Mouse (Mus musculus): ENCODE results near the gene Gna14. TPM values are rescaled to one million over a fixed set of nuclear protein-coding genes. Genes with fewer than 3 reads are reported as not detected.

The Gna14 gene
- polyA plus RNA-seq, 1 experiment from 2014 or later = 0.28 TPM

DNA sequence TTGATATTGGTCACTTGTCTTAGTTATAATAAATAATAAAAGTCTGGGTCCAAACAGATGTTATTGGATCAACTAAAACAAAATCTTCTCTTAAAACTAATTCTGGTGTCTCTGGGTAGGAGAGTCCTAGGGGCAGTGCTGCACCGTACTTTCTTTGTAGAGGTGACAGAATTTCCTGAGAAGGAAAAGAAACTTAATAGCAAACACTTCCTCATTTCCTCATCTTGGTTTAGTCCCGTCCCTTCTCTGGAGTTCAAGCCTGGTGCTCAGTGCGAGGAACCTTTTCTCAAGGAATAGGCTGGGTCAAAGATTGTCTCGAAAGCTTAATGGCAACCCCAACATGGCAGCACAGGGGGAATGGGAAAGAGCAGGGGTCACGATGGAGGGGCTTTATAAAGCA lies 7.8 kb downstream of the Gna14 start:
- Histone ChIP-seq H3K27ac (ENCODE audit: low read depth, low read length) (no peak overlapping the region), H3K9ac (ENCODE audit: low read depth, low read length) (no peak overlapping the region), H3K27me3 (ENCODE audit: control insufficient read depth, insufficient read depth, low read length) (0 out of 2 replicates have a peak, but pooled peaks cover 5% of the 10 kb centered on the region), H3K4me2 (replicated peaks; ENCODE audit: low read depth, low read length) (no peak overlapping the region), H3K4me1 (replicated peaks; ENCODE audit: control insufficient read depth, insufficient read depth, low read length) (no peaks in the 10 kb centered on the region), H3K9me3 (ENCODE audit: control insufficient read depth, low read length) (no peaks in the 10 kb centered on the region), H3K4me3 (ENCODE audit: low read depth, low read length) (no peak overlapping the region), H3K36me3 (ENCODE audit: control insufficient read depth, insufficient read depth, low read length) (no peaks in the 10 kb centered on the region)
- ATAC-seq (ENCODE audit: low FRiP score) (no peak), DNase-seq (ENCODE audit: low spot score) (no peak)
- WGBS = 91% methylated on average over 5 of the region's 5 CpGs

DNA sequence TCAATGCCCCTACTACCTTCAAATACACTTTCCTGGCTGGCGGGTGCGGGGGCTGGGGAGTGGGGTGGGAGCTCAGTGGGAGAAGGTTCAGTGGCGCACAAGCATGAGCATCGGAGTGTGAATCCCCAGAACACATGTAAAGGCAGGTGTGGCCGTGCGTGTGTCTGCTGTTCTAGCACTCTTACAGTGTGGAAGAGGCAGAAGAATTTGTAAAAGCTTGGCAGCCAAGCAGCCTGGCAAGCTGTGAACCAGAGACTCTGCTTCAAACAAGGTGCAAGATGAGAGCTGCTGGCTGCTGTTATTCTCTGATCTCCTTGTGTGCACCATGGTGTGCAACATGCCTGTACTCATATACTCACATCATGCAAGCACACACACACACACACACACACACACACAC lies 11.1 kb downstream of the Gna14 start:
- H3K27me3 ChIP-seq (ENCODE audit: control insufficient read depth, insufficient read depth, low read length) = no peaks in the 10 kb centered on the region
- H3K4me3 ChIP-seq (ENCODE audit: low read depth, low read length) = no peak overlapping the region
- 92% methylated on average over 6 of the region's 6 CpGs for WGBS
- H3K9me3 ChIP-seq (ENCODE audit: control insufficient read depth, low read length) = no peaks in the 10 kb centered on the region
- H3K4me2 ChIP-seq (replicated peaks; ENCODE audit: low read depth, low read length) = no peak overlapping the region
- H3K4me1 ChIP-seq (replicated peaks; ENCODE audit: control insufficient read depth, insufficient read depth, low read length) = no peaks in the 10 kb centered on the region
- H3K9ac ChIP-seq (ENCODE audit: low read depth, low read length) = no peak overlapping the region
- ATAC-seq (ENCODE audit: low FRiP score) = no peak
- no peak for DNase-seq (ENCODE audit: low spot score)
- no peak overlapping the region for H3K27ac ChIP-seq (ENCODE audit: low read depth, low read length)
- H3K36me3 ChIP-seq (ENCODE audit: control insufficient read depth, insufficient read depth, low read length) = no peaks in the 10 kb centered on the region

- no peaks in the 10 kb centered on the region for H3K27me3 ChIP-seq (ENCODE audit: control insufficient read depth, insufficient read depth, low read length)
- no peaks in the 10 kb centered on the region for H3K9me3 ChIP-seq (ENCODE audit: control insufficient read depth, low read length)
- no peak for DNase-seq (ENCODE audit: low spot score)
- H3K36me3 ChIP-seq (ENCODE audit: control insufficient read depth, insufficient read depth, low read length) = no peaks in the 10 kb centered on the region
- H3K4me2 ChIP-seq (replicated peaks; ENCODE audit: low read depth, low read length) = no peak overlapping the region
- H3K4me3 ChIP-seq (ENCODE audit: low read depth, low read length) = no peak overlapping the region
- no peak overlapping the region for H3K27ac ChIP-seq (ENCODE audit: low read depth, low read length)
- no peak overlapping the region for H3K9ac ChIP-seq (ENCODE audit: low read depth, low read length)
- WGBS = 87% methylated on average over 6 of the region's 6 CpGs
- no peak for ATAC-seq (ENCODE audit: low FRiP score)
- no peaks in the 10 kb centered on the region for H3K4me1 ChIP-seq (replicated peaks; ENCODE audit: control insufficient read depth, insufficient read depth, low read length)
These were observed 12.5 kb downstream of the Gna14 start for GRCm38 (mm10) chr19:16447832-16448621.

DNA sequence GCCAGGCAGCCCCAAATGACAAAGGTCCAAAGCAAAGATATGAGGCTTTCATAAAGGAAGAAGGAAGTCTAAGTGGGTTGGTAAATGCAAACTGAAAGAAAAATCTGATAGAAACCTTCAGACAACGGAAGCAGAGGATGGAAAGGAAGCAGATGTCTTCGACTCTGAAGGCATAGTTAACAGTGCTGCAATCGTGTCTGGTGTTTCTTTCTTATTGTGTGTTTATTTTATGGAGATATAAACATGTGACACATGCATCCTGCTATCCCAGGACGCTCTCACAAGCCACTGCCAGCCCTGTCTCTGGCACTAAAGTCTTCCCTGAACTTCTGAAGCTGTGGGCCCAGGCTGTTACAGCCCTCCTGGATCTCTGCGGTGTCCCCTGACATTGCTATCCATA lies 13.2 kb downstream of the Gna14 start:
- Histone ChIP-seq H3K27ac (ENCODE audit: low read depth, low read length) (no peak overlapping the region), H3K9ac (ENCODE audit: low read depth, low read length) (no peak overlapping the region), H3K4me3 (ENCODE audit: low read depth, low read length) (no peak overlapping the region), H3K27me3 (ENCODE audit: control insufficient read depth, insufficient read depth, low read length) (no peaks in the 10 kb centered on the region), H3K9me3 (ENCODE audit: control insufficient read depth, low read length) (no peaks in the 10 kb centered on the region), H3K4me1 (replicated peaks; ENCODE audit: control insufficient read depth, insufficient read depth, low read length) (no peaks in the 10 kb centered on the region), H3K4me2 (replicated peaks; ENCODE audit: low read depth, low read length) (no peak overlapping the region), H3K36me3 (ENCODE audit: control insufficient read depth, insufficient read depth, low read length) (no peaks in the 10 kb centered on the region)
- no peak for ATAC-seq (ENCODE audit: low FRiP score)
- WGBS = 87% methylated on average over 5 of the region's 5 CpGs
- DNase-seq (ENCODE audit: low spot score) = no peak

GRCm38 (mm10) chr19:16450824-16451223 lies 15.3 kb downstream of the Gna14 start:
- no peak for ATAC-seq (ENCODE audit: low FRiP score)
- Histone ChIP-seq H3K27me3 (ENCODE audit: control insufficient read depth, insufficient read depth, low read length) (no peaks in the 10 kb centered on the region), H3K27ac (ENCODE audit: low read depth, low read length) (no peak overlapping the region), H3K4me1 (replicated peaks; ENCODE audit: control insufficient read depth, insufficient read depth, low read length) (no peaks in the 10 kb centered on the region), H3K4me2 (replicated peaks; ENCODE audit: low read depth, low read length) (no peak overlapping the region), H3K4me3 (ENCODE audit: low read depth, low read length) (no peak overlapping the region), H3K9ac (ENCODE audit: low read depth, low read length) (no peak overlapping the region), H3K9me3 (ENCODE audit: control insufficient read depth, low read length) (no peaks in the 10 kb centered on the region), H3K36me3 (ENCODE audit: control insufficient read depth, insufficient read depth, low read length) (no peaks in the 10 kb centered on the region)
- no peak for DNase-seq (ENCODE audit: low spot score)
- 70% methylated on average over 3 of the region's 3 CpGs for WGBS

GRCm38 (mm10) chr19:16456181-16456580 lies 20.6 kb downstream of the Gna14 start:
- H3K27me3 ChIP-seq (ENCODE audit: control insufficient read depth, insufficient read depth, low read length) = no peaks in the 10 kb centered on the region
- H3K9me3 ChIP-seq (ENCODE audit: control insufficient read depth, low read length) = no peaks in the 10 kb centered on the region
- no peaks in the 10 kb centered on the region for H3K36me3 ChIP-seq (ENCODE audit: control insufficient read depth, insufficient read depth, low read length)
- WGBS = 77% methylated on average over 2 of the region's 2 CpGs
- no peak overlapping the region for H3K4me2 ChIP-seq (replicated peaks; ENCODE audit: low read depth, low read length)
- no peak for DNase-seq (ENCODE audit: low spot score)
- H3K9ac ChIP-seq (ENCODE audit: low read depth, low read length) = no peak overlapping the region
- ATAC-seq (ENCODE audit: low FRiP score) = no peak
- H3K27ac ChIP-seq (ENCODE audit: low read depth, low read length) = no peak overlapping the region
- no peak overlapping the region for H3K4me3 ChIP-seq (ENCODE audit: low read depth, low read length)
- no peaks in the 10 kb centered on the region for H3K4me1 ChIP-seq (replicated peaks; ENCODE audit: control insufficient read depth, insufficient read depth, low read length)

DNA sequence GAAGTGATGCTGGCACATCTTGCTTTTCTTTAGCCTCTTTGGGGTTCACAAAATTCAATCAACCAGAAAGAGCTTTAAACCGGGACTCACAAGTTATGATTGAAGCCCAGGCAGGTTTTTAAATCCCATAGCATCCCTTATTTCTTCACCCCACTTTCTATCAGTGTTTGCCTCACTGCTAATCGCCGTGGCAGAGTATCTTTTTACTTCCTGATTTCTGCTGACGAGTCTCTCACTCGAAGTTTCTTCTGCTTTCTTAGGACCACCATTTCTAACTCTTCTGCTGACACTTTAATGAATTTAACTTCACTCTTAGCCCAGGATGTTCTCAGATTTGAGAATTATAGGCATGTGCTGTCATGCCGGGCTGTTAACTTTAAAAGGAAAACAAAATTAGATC lies 21.6 kb downstream of the Gna14 start:
- H3K36me3 ChIP-seq (ENCODE audit: control insufficient read depth, insufficient read depth, low read length) = no peaks in the 10 kb centered on the region
- H3K9ac ChIP-seq (ENCODE audit: low read depth, low read length) = no peak overlapping the region
- H3K4me1 ChIP-seq (replicated peaks; ENCODE audit: control insufficient read depth, insufficient read depth, low read length) = no peaks in the 10 kb centered on the region
- H3K4me3 ChIP-seq (ENCODE audit: low read depth, low read length) = no peak overlapping the region
- WGBS = 89% methylated on average over 6 of the region's 6 CpGs
- no peaks in the 10 kb centered on the region for H3K27me3 ChIP-seq (ENCODE audit: control insufficient read depth, insufficient read depth, low read length)
- no peak overlapping the region for H3K27ac ChIP-seq (ENCODE audit: low read depth, low read length)
- no peak for ATAC-seq (ENCODE audit: low FRiP score)
- H3K9me3 ChIP-seq (ENCODE audit: control insufficient read depth, low read length) = no peaks in the 10 kb centered on the region
- H3K4me2 ChIP-seq (replicated peaks; ENCODE audit: low read depth, low read length) = no peak overlapping the region
- DNase-seq (ENCODE audit: low spot score) = no peak

DNA sequence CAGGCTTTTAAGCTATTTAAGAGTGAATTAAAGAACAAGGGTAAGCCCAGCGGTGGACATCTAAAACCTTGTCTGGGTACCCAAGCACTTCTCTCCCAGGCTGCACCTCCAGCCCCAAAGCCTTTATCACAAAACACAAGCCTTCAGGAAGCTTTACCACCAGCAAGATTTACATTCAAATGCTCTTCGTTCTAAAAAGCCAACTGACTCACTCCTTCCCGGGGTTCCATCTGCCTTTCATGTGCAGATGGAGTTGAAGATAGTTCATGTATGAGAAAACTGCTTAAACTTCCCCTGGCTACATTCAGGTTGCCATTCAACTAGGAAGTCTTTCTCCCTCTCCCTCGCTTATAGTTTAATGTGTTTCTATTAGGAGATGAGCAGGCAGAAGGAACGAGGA lies 23.8 kb downstream of the Gna14 start:
- Histone ChIP-seq H3K4me3 (ENCODE audit: low read depth, low read length) (no peak overlapping the region), H3K36me3 (ENCODE audit: control insufficient read depth, insufficient read depth, low read length) (no peaks in the 10 kb centered on the region), H3K4me1 (replicated peaks; ENCODE audit: control insufficient read depth, insufficient read depth, low read length) (no peaks in the 10 kb centered on the region), H3K9me3 (ENCODE audit: control insufficient read depth, low read length) (no peaks in the 10 kb centered on the region), H3K4me2 (replicated peaks; ENCODE audit: low read depth, low read length) (no peak overlapping the region), H3K9ac (ENCODE audit: low read depth, low read length) (no peak overlapping the region), H3K27ac (ENCODE audit: low read depth, low read length) (no peak overlapping the region), H3K27me3 (ENCODE audit: control insufficient read depth, insufficient read depth, low read length) (no peaks in the 10 kb centered on the region)
- DNase-seq (ENCODE audit: low spot score) (no peak), ATAC-seq (ENCODE audit: low FRiP score) (no peak)
- WGBS = 47% methylated on average over 5 of the region's 5 CpGs

DNA sequence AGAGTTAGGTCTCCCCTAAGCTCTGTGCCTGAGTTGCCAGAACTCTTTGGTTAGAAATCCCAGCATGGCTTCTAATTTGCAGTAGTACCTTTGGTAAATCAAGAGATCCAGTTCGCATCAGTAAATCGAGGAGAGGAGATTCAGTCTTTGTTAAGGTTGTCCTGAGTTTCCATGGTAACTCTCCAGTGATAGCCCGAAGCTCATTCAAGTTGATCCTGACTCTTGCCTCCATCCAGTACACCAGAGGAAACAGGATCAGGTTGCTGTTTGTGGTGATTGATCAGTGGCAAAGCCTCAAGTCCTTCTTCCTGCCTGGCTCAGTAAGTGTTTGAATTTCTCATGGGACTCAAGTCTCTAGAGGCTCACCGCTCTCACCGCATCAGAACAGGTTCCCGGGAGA lies 24.7 kb downstream of the Gna14 start:
- H3K4me3 ChIP-seq (ENCODE audit: low read depth, low read length) = no peak overlapping the region
- no peaks in the 10 kb centered on the region for H3K4me1 ChIP-seq (replicated peaks; ENCODE audit: control insufficient read depth, insufficient read depth, low read length)

More for the DNA sequence above, 24.7 kb downstream of the Gna14 start:
- 56% methylated on average over 6 of the region's 6 CpGs for WGBS
- Histone ChIP-seq H3K9me3 (ENCODE audit: control insufficient read depth, low read length) (no peaks in the 10 kb centered on the region), H3K27me3 (ENCODE audit: control insufficient read depth, insufficient read depth, low read length) (no peaks in the 10 kb centered on the region), H3K9ac (ENCODE audit: low read depth, low read length) (no peak overlapping the region), H3K27ac (ENCODE audit: low read depth, low read length) (no peak overlapping the region), H3K36me3 (ENCODE audit: control insufficient read depth, insufficient read depth, low read length) (no peaks in the 10 kb centered on the region), H3K4me2 (replicated peaks; ENCODE audit: low read depth, low read length) (no peak overlapping the region)
- DNase-seq (ENCODE audit: low spot score) (no peak), ATAC-seq (ENCODE audit: low FRiP score) (no peak)
